Mouse (Mus musculus) embryonic facial prominence, embryonic 10.5 days (tissue): ENCODE data around the gene Birc7. TPM values are rescaled to one million over a fixed set of nuclear protein-coding genes. Genes with fewer than 3 reads are reported as not detected.

ENCODE experiments used
- DNase-seq: peaks from one replicate; pipeline ENCODE4 v3.0.0-alpha.2; 2017; ENCODE audit warnings: low spot score
- H3K27ac ChIP-seq: fragments of 300-500 bp; sonication (generic); replicated peaks from 2 replicates; pipeline ENCODE4 v1.5.1; 2016; ENCODE audit warnings: mild to moderate bottlenecking
- H3K27me3 ChIP-seq: fragments of 300-500 bp; sonication (generic); replicated peaks from 2 replicates; pipeline ENCODE4 v1.6.1; 2016; ENCODE audit warnings: low read depth, mild to moderate bottlenecking; ENCODE audit not compliant: poor library complexity, severe bottlenecking
- H3K36me3 ChIP-seq: fragments of 300-500 bp; sonication (generic); replicated peaks from 2 replicates; pipeline ENCODE4 v1.6.1; 2016; ENCODE audit warnings: mild to moderate bottlenecking, moderate library complexity
- H3K4me1 ChIP-seq: fragments of 300-500 bp; sonication (generic); 2 replicates; pipeline ENCODE4 v1.6.1; 2016
- H3K4me3 ChIP-seq: fragments of 300-500 bp; sonication (generic); 2 replicates; pipeline ENCODE4 v1.5.1; 2016; ENCODE audit warnings: mild to moderate bottlenecking, moderate library complexity
- H3K9me3 ChIP-seq: fragments of 300-500 bp; sonication (generic); 2 replicates; pipeline ENCODE4 v1.6.1; 2016; ENCODE audit warnings: mild to moderate bottlenecking
- WGBS: fragments of 180-500 bp; shearing (Covaris S2); methylation state at CpG from one replicate; pipeline ENCODE4 v1.1.7; 2016; 5-methylcytosine and 5-hydroxymethylcytosine counted together
- polyA plus RNA-seq: library from polyadenylated mRNA; unstranded; fragments of >200 nt; fragmentation: Nextera tagmentation; extraction: Ambion mirVana; gene quantifications from 2 replicates; pipeline ENCODE4 v1.2.1, GENCODE M21; 2016

Birc7 gene
- polyA plus RNA-seq, 1 experiment from 2014 or later = 0.31 TPM

- peaks cover 3% of the 10 kb centered on the region; the same call in 1 of the 2 replicates for H3K27me3 ChIP-seq
- no peaks in the 10 kb centered on the region for H3K9me3 ChIP-seq
- peaks cover 38% of the 10 kb centered on the region for H3K36me3 ChIP-seq
- H3K27ac ChIP-seq = peak overlapping the region; percentile 96
- H3K4me1 ChIP-seq = peaks cover 18% of the 10 kb centered on the region
- H3K4me3 ChIP-seq = peak overlapping the region; percentile 95
- 1% methylated on average over 61 of the region's 61 CpGs for WGBS
- DNase-seq = no peak
Measured at GRCm38 (mm10) chr2:180919913-180920809, 8.7 kb upstream of the Birc7 start.

GRCm38 (mm10) chr2:180920810-180921400, 7.9 kb upstream of the Birc7 start, which contains the start of gene Ythdf1:
Gene Ythdf1 (minus strand): TSS chr2:180920949.
- DNase-seq = peak; percentile 99
- WGBS = under 1% methylated on average over 56 of the region's 56 CpGs
- no peaks in the 10 kb centered on the region for H3K9me3 ChIP-seq
- H3K4me1 ChIP-seq = peaks cover 18% of the 10 kb centered on the region
- peaks cover 3% of the 10 kb centered on the region; the same call in 1 of the 2 replicates for H3K27me3 ChIP-seq
- peak within 1 kb of the TSS; percentile 96 for H3K27ac ChIP-seq
- peak within 1 kb of the TSS; percentile 95 for H3K4me3 ChIP-seq
- peaks cover 30% of the 10 kb centered on the region for H3K36me3 ChIP-seq

GRCm38 (mm10) chr2:180922739-180923138, 6.1 kb upstream of the Birc7 start:
- no peak overlapping the region for H3K27ac ChIP-seq
- peaks cover 15% of the 10 kb centered on the region for H3K4me1 ChIP-seq
- H3K36me3 ChIP-seq = peaks cover 12% of the 10 kb centered on the region
- no peak overlapping the region for H3K4me3 ChIP-seq
- H3K27me3 ChIP-seq = peaks cover 3% of the 10 kb centered on the region; the same call in 1 of the 2 replicates
- H3K9me3 ChIP-seq = no peaks in the 10 kb centered on the region
- DNase-seq = no peak
- 92% methylated on average over 6 of the region's 6 CpGs for WGBS

GRCm38 (mm10) chr2:180925176-180925575, 3.6 kb upstream of the Birc7 start:
- peak; percentile 75 for DNase-seq
- peaks cover 13% of the 10 kb centered on the region for H3K4me1 ChIP-seq
- H3K36me3 ChIP-seq = no peaks in the 10 kb centered on the region
- H3K9me3 ChIP-seq = no peaks in the 10 kb centered on the region
- H3K27ac ChIP-seq = no peak overlapping the region
- WGBS = 7% methylated on average over 4 of the region's 4 CpGs
- no peak overlapping the region for H3K4me3 ChIP-seq
- H3K27me3 ChIP-seq = peaks cover 3% of the 10 kb centered on the region; the same call in 1 of the 2 replicates

GRCm38 (mm10) chr2:180932418-180932817, 3.6 kb downstream of the Birc7 start:
- WGBS = 79% methylated on average over 1 of the region's 1 CpGs
- Histone ChIP-seq H3K27ac (no peak overlapping the region), H3K36me3 (no peaks in the 10 kb centered on the region), H3K4me3 (no peak overlapping the region), H3K4me1 (peaks cover 7% of the 10 kb centered on the region; the same call in 1 of the 2 replicates), H3K27me3 (no peaks in the 10 kb centered on the region), H3K9me3 (no peaks in the 10 kb centered on the region)
- no peak for DNase-seq

GRCm38 (mm10) chr2:180940187-180940586, 11.4 kb downstream of the Birc7 start:
- no peak for DNase-seq
- no peak overlapping the region for H3K4me3 ChIP-seq
- H3K9me3 ChIP-seq = no peaks in the 10 kb centered on the region
- peaks cover 11% of the 10 kb centered on the region for H3K36me3 ChIP-seq
- H3K4me1 ChIP-seq = no peaks in the 10 kb centered on the region
- no peaks in the 10 kb centered on the region for H3K27me3 ChIP-seq
- no peak overlapping the region for H3K27ac ChIP-seq

GRCm38 (mm10) chr2:180941869-180942268, 13.0 kb downstream of the Birc7 start:
- no peak for DNase-seq
- H3K27me3 ChIP-seq = no peaks in the 10 kb centered on the region
- no peaks in the 10 kb centered on the region for H3K9me3 ChIP-seq
- no peaks in the 10 kb centered on the region for H3K4me1 ChIP-seq
- no peak overlapping the region for H3K4me3 ChIP-seq
- no peak overlapping the region for H3K27ac ChIP-seq
- H3K36me3 ChIP-seq = peaks cover 11% of the 10 kb centered on the region

GRCm38 (mm10) chr2:180949947-180950346, 21.1 kb downstream of the Birc7 start:
- H3K9me3 ChIP-seq = no peaks in the 10 kb centered on the region
- no peak for DNase-seq
- WGBS = 24% methylated on average over 1 of the region's 1 CpGs
- no peak overlapping the region for H3K27ac ChIP-seq
- H3K36me3 ChIP-seq = no peaks in the 10 kb centered on the region
- peaks cover 42% of the 10 kb centered on the region for H3K4me1 ChIP-seq
- peaks cover 34% of the 10 kb centered on the region for H3K27me3 ChIP-seq
- H3K4me3 ChIP-seq = no peak overlapping the region

- Histone ChIP-seq H3K27me3 (peaks cover 55% of the 10 kb centered on the region), H3K27ac (peak overlapping the region; percentile 80), H3K9me3 (no peaks in the 10 kb centered on the region), H3K36me3 (no peaks in the 10 kb centered on the region), H3K4me3 (peak overlapping the region; percentile 66), H3K4me1 (peaks cover 46% of the 10 kb centered on the region)
- peak; percentile 61 for DNase-seq
- 5% methylated on average over 9 of the region's 9 CpGs for WGBS
Measured at GRCm38 (mm10) chr2:180952731-180953171, 23.9 kb downstream of the Birc7 start.

- 15% methylated on average over 2 of the region's 2 CpGs for WGBS
- H3K4me3 ChIP-seq = peak overlapping the region; percentile 66
- peaks cover 46% of the 10 kb centered on the region for H3K4me1 ChIP-seq
- no peaks in the 10 kb centered on the region for H3K9me3 ChIP-seq
- no peak for DNase-seq
- peak overlapping the region; percentile 80 for H3K27ac ChIP-seq
- no peaks in the 10 kb centered on the region for H3K36me3 ChIP-seq
- H3K27me3 ChIP-seq = peaks cover 55% of the 10 kb centered on the region
Measured at GRCm38 (mm10) chr2:180953638-180954037, 24.8 kb downstream of the Birc7 start.

GRCm38 (mm10) chr2:180954061-180955047, 25.5 kb downstream of the Birc7 start, which contains the start of gene Nkain4:
Gene Nkain4 (minus strand): TSS chr2:180954699.
- Histone ChIP-seq H3K27me3 (peaks cover 55% of the 10 kb centered on the region), H3K4me3 (peak within 1 kb of the TSS; percentile 66), H3K36me3 (no peaks in the 10 kb centered on the region), H3K9me3 (no peaks in the 10 kb centered on the region), H3K27ac (peak within 1 kb of the TSS; percentile 80), H3K4me1 (peaks cover 46% of the 10 kb centered on the region)
- WGBS = under 1% methylated on average over 52 of the region's 52 CpGs
- peak; percentile 89 for DNase-seq

GRCm38 (mm10) chr2:180959605-180960004, 30.8 kb downstream of the Birc7 start:
- Histone ChIP-seq H3K27ac (no peak overlapping the region), H3K4me3 (no peak overlapping the region), H3K36me3 (no peaks in the 10 kb centered on the region), H3K9me3 (no peaks in the 10 kb centered on the region), H3K27me3 (peaks cover 24% of the 10 kb centered on the region), H3K4me1 (peaks cover 13% of the 10 kb centered on the region)
- DNase-seq = no peak
- 80% methylated on average over 7 of the region's 7 CpGs for WGBS
